Mouse (Mus musculus) erythroblast, embryonic 14.5 days (primary cell): Measurements from ENCODE around the gene Usp3.

ENCODE experiments used
- GATA1 ChIP-seq: IDR thresholded peaks from 2 replicates; pipeline ENCODE4 v1.6.1; 2012; ENCODE audit warnings: low read length, inconsistent platforms, mixed read lengths
- TAL1 ChIP-seq: IDR thresholded peaks from 3 replicates; pipeline ENCODE4 v1.6.1; 2012; ENCODE audit warnings: low read length, inconsistent platforms, mixed read lengths

GRCm38 (mm10) chr9:66598636-66599035 is 5.7 kb upstream of the Usp3 start:
- TF ChIP-seq GATA1 (no peak), TAL1 (no peak)
